Mouse (Mus musculus) thymus, adult 2 months (tissue): ENCODE measurements around the gene Kcnh7. TPM values are rescaled to one million over a fixed set of nuclear protein-coding genes. Genes with fewer than 3 reads are reported as not detected.

Source experiments
- DNase-seq: peaks from one replicate; pipeline ENCODE4 v3.0.0; 2021
- H3K27ac ChIP-seq: fragments of 200-500 bp; 2 replicates; pipeline ENCODE4 v1.5.1; 2012; ENCODE audit warnings: low read length, control low read depth; ENCODE audit not compliant: control insufficient read depth, insufficient read depth
- H3K27me3 ChIP-seq: fragments of 200-500 bp; 2 replicates; pipeline ENCODE4 v1.6.1; 2012; ENCODE audit warnings: mild to moderate bottlenecking, low read length, moderate library complexity, mixed read lengths; ENCODE audit not compliant: control insufficient read depth, insufficient read depth
- H3K36me3 ChIP-seq: fragments of 200-500 bp; 2 replicates; pipeline ENCODE4 v1.6.1; 2012; ENCODE audit warnings: mild to moderate bottlenecking, low read length, moderate library complexity; ENCODE audit not compliant: control insufficient read depth, insufficient read depth
- H3K4me1 ChIP-seq: fragments of 200-500 bp; replicated peaks from 2 replicates; pipeline ENCODE4 v1.6.1; 2012; ENCODE audit warnings: low read length; ENCODE audit not compliant: control insufficient read depth, insufficient read depth
- H3K4me3 ChIP-seq: fragments of 200-500 bp; 2 replicates; pipeline ENCODE4 v1.5.1; 2012; ENCODE audit warnings: mild to moderate bottlenecking, low read length, control low read depth, moderate library complexity; ENCODE audit not compliant: control insufficient read depth, insufficient read depth
- CTCF ChIP-seq: fragments of 200-500 bp; IDR thresholded peaks from 2 replicates; pipeline ENCODE4 v1.5.1; 2012; ENCODE audit warnings: mild to moderate bottlenecking, control low read depth, low read length, moderate library complexity, borderline replicate concordance; ENCODE audit not compliant: control insufficient read depth, poor library complexity, insufficient read depth; ENCODE audit errors: extremely low read depth
- POLR2A ChIP-seq: fragments of 200-500 bp; IDR thresholded peaks from 2 replicates; pipeline ENCODE4 v1.6.1; 2012; ENCODE audit warnings: mild to moderate bottlenecking, low read length, control low read depth, moderate library complexity; ENCODE audit not compliant: control insufficient read depth, poor library complexity, insufficient read depth; ENCODE audit errors: extremely low read depth
- WGBS: fragments of 180-500 bp; shearing (Covaris S2); methylation state at CpG from one replicate; pipeline ENCODE4 v1.1.7; 2018; 5-methylcytosine and 5-hydroxymethylcytosine counted together
- polyA plus RNA-seq: library from polyadenylated mRNA; depleted of rRNA; stranded (reverse); fragments of >200 nt; gene quantifications from 2 replicates; pipeline ENCODE4 v1.2.3, GENCODE M21; 2012; rRNA removed

Kcnh7 gene
- 0.03 TPM in 1 of 2 replicates, not detected in the other for polyA plus RNA-seq

DNA sequence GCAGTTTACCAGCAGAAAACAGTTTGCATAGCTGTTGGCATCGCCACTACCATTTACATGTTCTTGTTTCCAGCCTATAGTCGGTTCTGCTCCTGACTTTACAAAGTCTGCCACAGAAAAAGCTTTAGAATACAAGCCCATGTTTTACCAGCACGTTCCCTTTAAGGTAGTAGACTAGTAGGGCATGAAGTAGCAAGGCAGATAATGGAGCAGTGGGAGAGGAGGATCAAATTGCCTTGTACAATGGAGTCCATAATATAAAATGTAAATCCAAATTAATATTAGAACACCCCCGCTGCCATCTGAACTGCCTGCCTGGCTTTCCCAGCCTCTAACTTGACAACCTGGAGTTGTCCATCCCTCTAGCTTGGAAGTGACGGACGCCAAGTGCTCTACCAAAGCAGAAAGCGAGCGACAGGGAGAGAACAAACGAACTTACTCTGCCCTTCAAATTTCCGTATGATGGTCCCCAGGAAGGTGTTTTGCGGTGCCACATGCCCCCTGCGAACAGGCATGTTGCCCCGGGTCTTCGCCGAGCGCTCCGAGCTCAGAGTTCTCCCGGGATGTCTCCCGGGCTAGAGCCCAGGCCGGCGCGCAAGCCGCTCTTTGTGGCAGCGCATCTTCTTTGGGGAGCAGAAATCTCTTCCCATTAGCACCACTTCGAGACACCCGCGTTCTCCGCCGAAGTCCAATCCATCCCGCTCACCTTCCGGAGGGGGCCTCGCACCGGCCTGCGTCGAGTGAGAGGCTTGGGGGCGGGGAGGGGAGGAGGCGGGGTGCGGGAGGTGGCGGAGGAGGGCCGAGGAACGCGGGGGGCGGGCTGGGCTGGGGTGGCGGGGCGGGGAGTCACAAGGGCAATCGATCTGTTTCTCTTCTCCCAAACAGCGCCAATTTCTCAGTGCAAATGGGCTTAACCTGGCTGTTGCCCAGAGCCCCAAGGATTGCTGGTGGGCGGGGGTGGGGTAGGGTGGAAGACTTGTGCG, at the start of gene Kcnh7:
Gene Kcnh7, minus strand, starts transcription at position 725 of the 983 bp plus-strand sequence.
- WGBS = 12% methylated on average over 49 of the region's 49 CpGs
- H3K4me1 ChIP-seq = no peaks in the 10 kb centered on the region
- TF ChIP-seq CTCF (no peak), POLR2A (no peak)
- no peak within 1 kb of the TSS for H3K4me3 ChIP-seq
- no peaks in the 10 kb centered on the region for H3K36me3 ChIP-seq
- no peak for DNase-seq
- no peaks in the 10 kb centered on the region for H3K27me3 ChIP-seq
- H3K27ac ChIP-seq = no peak within 1 kb of the TSS

DNA sequence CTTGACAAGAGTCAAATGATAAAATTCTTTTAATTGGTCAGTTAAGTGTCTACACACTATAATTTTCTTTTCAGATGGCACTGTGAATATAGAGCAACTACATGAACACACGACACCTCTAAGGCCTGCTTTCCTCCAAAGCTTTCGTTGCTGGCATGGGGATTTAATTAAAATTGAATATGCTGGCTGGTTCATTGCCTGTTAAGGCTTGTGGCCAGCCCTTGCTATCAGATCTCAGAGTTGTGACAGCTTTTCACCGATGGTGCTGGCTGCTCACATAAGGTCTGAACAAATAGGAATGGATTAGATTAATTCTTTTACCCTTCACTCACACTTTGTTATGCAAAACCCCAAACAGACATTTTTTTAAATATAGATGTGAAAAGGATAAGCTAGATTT, 23.3 kb upstream of the Kcnh7 start:
- WGBS = 88% methylated on average over 3 of the region's 3 CpGs
- Histone ChIP-seq H3K27ac (no peak overlapping the region), H3K4me1 (no peaks in the 10 kb centered on the region), H3K4me3 (no peak overlapping the region), H3K36me3 (no peaks in the 10 kb centered on the region), H3K27me3 (no peaks in the 10 kb centered on the region)
- DNase-seq = no peak
- TF ChIP-seq CTCF (no peak), POLR2A (no peak)

DNA sequence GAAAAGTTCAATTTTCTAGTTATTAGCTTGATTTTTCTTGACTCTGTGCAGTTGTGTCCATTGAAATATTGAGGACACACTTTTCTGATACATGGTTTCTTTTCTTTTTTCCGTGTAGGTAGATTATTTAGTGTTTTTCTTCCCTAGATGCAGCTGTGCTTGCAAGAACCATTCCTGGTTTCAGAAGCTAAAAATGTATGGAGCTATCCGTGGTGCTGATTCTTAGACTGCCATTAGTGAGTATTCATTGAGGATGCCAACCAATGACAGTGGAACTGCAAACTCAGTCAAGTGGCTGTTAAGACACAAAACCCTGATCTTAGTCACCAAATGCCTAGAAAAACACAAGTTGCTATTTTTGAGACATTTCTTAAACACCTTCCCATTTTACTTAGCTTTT, 1.9 kb upstream of the Kcnh7 start:
- Histone ChIP-seq H3K4me1 (no peaks in the 10 kb centered on the region), H3K27ac (no peak overlapping the region), H3K27me3 (no peaks in the 10 kb centered on the region), H3K36me3 (no peaks in the 10 kb centered on the region), H3K4me3 (no peak overlapping the region)
- no peak for DNase-seq
- WGBS = 8% methylated on average over 2 of the region's 2 CpGs
- TF ChIP-seq CTCF (no peak), POLR2A (no peak)

DNA sequence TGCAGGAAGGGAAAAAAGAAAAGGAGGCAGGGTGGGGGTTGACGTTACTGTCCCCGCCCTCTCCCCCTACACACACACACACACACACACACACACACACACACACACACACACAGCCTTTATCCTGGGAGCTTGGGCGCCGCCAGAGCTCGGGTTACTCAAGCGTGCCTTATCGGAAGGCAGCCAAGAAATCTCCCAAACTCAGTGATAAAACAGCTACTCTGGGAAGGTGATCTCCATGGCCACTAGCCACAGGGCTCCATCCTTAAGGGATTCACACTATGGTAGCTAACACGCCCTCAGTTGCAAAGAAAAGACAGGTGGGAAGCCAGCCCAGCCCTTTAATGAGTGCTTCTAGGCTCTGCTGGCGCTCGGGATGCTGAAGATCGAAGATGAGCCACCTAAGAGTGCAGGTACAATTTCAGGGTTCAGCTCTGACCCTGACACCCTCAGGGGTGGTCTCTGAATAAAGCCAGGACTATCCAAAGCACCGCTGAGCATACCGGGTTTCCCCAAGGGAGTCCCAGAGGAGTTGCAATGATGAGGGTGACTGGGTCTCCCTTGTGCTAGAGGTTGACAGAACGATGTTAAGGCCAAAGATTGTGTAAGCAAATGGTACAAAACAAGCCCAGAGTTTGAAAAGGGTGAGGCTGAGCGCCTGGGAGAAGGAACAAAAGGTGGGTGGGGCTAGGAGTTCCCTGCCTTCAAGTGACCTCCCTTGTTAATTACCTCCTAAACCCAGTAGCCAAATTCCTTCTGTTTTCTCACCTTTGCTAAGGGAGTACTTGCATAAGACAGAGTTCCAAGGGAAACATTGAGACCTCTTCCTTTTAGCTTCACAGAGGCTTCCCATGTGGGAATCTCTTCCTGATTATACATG, 704 bp upstream of the Kcnh7 start:
- H3K4me1 ChIP-seq = no peaks in the 10 kb centered on the region
- DNase-seq = no peak
- no peaks in the 10 kb centered on the region for H3K27me3 ChIP-seq
- H3K4me3 ChIP-seq = no peak overlapping the region
- WGBS = 16% methylated on average over 15 of the region's 15 CpGs
- no peaks in the 10 kb centered on the region for H3K36me3 ChIP-seq
- TF ChIP-seq CTCF (no peak), POLR2A (no peak)
- H3K27ac ChIP-seq = no peak overlapping the region

DNA sequence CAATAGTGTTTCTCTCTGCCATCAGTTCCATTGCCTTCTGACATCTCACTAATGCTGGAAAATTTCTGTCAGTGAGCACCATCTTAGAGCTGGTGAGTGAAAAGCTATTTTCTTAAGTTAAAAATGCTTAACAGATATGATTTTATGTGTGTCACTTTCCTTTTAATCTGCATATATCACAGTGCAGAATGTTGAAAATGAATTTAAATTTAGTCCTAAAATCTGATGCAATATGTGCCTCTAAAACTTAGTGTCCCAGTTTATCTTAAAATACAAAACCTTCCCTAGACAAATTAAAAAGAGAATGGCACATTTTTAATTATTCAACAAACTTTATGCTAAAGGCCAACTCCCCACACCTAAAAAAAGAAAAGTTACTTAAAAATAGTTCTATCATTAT, 30.4 kb downstream of the Kcnh7 start:
- H3K27me3 ChIP-seq = no peaks in the 10 kb centered on the region
- no peaks in the 10 kb centered on the region for H3K36me3 ChIP-seq
- TF ChIP-seq CTCF = no peak
- no peak for TF ChIP-seq POLR2A
- no peaks in the 10 kb centered on the region for H3K4me1 ChIP-seq
- no peak overlapping the region for H3K4me3 ChIP-seq
- no peak overlapping the region for H3K27ac ChIP-seq
- DNase-seq = no peak

DNA sequence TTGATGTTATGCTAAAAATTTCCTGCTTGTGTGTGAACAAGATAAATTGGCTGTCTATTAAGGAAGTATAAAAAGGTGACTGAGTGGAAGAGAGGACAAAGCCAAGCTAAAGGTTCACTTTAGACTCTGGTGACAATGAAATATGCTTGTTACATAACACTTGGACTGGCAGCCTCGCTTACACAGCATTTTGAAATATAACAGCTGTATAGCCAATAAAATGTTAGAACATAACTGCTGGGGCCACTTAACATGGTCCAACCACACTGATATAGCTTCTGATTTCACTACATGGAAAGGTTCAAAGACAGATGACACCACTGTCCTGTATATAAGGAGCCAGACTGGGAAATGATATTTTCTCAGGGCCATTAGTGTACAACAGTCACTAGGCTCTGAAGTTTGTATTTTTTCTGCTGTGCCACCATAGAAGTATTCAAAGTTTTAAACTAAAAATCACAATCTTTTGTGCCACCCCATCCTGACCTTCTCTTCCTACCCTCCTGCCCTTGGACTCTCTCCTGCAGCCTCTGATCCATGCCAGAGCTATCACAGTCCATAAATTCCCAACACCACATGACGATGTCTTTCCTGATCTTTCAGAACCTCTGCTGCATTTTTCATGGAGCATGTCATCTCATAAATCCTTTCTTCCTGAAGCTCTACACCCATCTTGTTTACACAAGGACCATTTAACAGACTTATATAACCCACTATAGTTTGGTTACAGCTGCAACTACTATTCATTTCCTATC, 56.1 kb downstream of the Kcnh7 start:
- 75% methylated on average over 2 of the region's 2 CpGs for WGBS
- Histone ChIP-seq H3K4me3 (no peak overlapping the region), H3K4me1 (no peaks in the 10 kb centered on the region), H3K36me3 (no peaks in the 10 kb centered on the region), H3K27me3 (no peaks in the 10 kb centered on the region), H3K27ac (no peak overlapping the region)
- no peak for TF ChIP-seq CTCF
- no peak for TF ChIP-seq POLR2A
- no peak for DNase-seq
